Mouse (Mus musculus) kidney, postnatal 36 days (tissue): Measurements from ENCODE around the gene Iqsec2.
"Not testable (repeated sequence)": the region's sequence is repeated elsewhere in the genome, so short reads cannot be mapped to it uniquely, and the experiment has no call there.

Source experiments
- DNase-seq, 2 experiments: peaks; one replicate each; pipeline ENCODE4 v3.0.0; 2021 to 2022; ENCODE audit warnings: mixed read lengths in 2 of 2

Iqsec2 gene

DNA sequence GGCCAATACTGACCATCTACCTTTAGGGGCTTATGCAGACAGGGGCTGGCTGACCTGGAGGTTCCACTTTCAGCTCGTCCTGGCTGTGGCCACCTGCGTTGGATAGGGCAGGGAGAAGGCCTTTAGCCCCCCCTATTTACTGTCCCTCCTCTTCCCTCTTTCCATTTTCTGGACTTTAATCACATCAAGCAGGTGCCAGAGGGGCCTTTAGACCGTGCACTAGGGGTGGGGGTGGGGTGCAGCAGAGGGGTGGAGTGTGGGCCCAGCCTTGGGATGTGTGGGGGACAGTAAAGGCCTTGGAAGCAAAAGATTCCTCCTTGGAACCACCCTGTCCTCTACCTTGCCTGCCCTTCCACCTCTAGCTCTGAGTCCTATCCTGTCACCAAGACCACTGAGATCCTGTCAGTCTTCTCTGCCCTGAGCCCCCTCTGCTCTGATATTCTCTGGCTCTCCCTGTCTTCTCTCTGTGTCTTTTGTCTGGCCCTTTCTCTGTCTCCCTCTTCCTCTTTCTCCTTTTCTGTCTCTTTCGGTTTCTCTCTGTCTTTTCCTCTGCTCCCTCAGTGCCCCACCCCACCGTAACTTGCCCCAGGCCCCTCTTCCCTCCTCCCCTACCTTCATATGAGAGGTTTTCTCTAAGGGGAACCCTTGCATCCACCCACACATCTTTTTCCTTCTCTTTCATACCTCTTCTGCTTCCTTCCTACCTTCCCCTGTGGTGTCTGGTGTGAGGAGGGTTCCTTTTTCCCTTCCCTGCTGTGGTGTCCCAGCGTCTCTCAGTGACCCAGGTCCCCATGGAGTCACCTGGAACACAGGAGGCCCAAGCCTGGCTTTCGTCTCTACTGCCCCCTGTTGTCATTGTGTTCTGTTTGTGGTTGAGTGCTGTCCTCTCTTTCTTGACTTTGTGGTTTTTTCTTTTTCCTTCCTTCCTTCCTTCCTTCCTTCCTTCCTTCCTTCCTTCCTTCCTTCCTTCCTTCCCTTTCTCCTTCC, 35.9 kb downstream of the Iqsec2 start:
- DNase-seq = peak in 1 of 2 experiments; percentile 28

DNA sequence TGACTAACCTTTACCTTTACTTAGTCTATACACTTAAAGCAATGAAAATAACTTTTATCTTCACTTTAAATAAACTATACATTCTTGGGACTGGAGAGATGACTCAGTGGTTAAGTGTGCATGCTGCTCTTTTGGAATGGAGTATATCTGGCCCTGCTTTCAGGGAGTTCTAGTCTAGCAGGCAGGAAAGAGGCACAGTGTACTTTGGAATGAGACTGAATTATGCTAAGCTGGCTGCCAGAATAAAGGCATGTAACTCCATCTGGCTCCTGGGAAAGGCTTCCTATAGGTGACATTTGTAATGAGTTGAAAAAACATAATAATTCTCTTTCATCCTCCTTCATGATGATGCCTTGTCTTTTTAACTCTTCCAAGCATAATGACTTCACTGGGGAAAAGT, 43.1 kb downstream of the Iqsec2 start:
- DNase-seq = no peak

- no peak for DNase-seq
These were observed 47.2 kb downstream of the Iqsec2 start for GRCm38 (mm10) chrX:152191266-152191665.

DNA sequence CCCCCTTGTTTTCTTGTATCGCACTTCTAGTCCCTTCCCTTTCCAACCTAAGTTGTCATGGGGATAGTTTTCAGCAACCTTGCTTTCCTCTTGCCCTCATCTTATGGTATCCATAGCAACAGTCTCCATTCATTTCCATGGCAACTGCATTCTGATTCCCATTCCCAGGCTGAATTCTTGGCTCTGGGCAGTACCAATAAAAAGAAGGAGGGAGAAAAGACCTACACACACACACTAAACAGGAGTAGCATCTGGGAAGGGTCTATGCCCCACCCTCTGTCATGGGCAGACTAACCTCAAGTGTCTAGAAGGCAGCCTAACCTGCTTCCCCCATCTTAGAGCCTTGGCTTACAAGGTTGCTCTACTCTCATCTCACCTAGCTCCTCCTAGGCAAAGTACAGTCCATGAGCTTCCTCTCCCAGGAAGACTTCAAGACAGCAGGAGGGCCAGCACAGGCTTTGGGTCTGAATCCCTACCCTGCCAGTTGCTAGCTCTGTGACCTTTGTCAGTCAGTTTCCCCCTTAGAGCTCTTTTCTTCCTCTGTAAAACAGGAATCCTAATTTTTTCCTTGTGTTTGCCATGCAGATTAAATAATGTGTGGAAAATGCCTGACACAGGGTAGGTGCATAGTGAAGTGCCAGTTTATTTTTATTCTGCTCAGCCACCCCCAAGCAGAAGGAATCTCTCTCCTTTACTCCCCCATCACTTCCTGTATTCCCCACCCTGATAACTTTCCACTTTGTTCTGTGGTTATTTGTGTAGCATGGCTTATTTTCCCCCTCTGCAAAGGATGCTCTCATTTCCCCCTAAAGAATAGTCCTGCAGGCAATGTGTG, 54.0 kb downstream of the Iqsec2 start:
- no peak for DNase-seq

DNA sequence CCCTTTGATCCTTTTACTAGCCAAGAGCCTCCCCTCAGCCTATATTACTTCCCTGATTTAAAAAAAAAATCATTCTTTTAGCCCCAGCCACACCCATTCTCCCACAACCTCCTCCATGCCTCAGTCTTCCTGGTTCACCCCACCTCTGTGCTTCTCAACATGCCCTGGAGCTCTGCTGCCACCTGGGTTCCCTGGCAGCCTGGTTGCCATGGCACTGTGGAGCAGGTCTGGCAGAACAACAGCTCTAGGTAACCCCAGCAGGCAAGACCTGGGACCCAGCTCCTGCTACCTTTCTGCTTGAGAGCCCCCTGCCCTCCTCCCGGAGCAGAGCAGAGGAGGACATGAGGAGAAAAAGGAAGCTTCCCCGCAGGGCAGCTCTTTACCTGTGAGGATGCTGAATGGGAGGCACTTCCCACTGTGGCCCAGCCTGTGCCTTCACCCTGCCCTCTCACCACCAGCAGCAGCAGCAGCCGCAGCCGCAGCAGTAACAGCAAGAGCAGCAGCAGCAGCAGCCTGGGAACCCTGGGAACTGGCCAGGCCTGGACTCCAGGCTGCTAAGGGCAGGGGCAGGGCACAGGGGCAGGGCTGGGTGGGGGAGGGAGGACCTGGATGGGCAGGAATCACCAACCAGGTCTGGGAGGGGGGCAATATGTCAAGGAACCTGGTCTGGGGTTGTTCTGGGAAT, 57.8 kb downstream of the Iqsec2 start:
- DNase-seq = peak; percentile 31 to 46

GRCm38 (mm10) chrX:152202422-152203103, 58.5 kb downstream of the Iqsec2 start:
- peak in 1 of 2 experiments; percentile 29 for DNase-seq

DNA sequence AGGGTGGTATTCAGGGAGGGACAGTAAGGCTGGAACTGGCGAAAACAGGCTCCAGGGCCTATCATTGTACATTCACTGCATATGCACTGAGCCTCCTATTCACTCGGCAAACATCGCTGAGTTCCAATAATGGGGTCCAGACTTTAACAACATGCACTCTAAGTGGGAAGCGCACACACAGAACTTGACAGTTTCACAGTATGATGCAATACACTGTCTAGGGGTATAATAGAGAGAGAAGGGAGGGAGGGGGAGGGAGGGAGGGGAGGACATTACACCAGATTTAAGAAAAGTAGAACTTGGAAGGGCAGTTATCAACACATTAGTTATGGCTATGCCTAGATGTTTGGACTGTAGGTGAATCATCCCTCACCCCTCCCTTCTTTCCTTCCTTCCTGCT, 59.2 kb downstream of the Iqsec2 start:
- DNase-seq = no peak

GRCm38 (mm10) chrX:152205486-152205885, 61.4 kb downstream of the Iqsec2 start:
- peak; percentile 6 to 48 for DNase-seq

- DNase-seq = no peak
These were observed 70.6 kb downstream of the Iqsec2 start for GRCm38 (mm10) chrX:152214703-152215102.

DNA sequence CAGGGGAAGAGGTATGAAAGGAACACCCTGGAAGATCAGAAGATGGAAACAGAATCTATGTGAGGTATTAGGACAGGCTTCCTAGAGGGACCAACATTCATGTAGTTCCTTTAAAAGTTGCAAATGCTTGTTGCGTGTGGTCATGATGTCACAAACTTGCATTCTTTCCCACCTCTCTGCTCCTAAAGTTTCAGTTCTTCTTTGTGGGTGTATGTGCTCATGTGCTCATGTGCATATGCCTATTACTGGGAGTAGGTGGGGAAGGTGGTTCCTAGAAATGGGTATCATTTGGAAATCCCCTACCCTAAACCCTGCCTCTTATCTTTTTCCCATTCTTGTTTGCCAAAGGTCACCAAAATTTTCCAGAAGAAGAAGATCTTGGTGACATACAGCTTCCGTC, 74.5 kb downstream of the Iqsec2 start:
- no peak for DNase-seq

DNA sequence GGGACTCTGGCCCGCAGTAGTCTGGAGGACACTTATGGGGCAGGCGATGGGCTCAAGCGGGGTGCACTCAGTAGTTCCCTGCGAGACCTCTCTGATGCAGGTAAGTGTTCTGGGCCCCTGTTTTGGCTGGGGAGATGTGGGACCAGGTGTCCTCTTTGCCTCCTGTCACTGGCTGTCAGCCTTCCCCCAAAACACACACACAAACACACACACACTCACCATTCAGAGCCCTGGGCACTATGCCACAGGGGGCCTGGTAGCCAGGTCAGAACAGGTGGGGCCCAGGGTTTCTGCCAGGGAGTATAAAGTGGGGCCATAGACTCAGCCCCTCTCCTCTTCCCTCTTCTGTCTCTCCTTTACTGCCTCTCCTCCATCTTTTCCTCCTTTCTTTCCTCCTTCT, 77.7 kb downstream of the Iqsec2 start:
- peak in 1 of 2 experiments; percentile 13 for DNase-seq

GRCm38 (mm10) chrX:152222226-152222625, 78.2 kb downstream of the Iqsec2 start:
- no peak for DNase-seq

DNA sequence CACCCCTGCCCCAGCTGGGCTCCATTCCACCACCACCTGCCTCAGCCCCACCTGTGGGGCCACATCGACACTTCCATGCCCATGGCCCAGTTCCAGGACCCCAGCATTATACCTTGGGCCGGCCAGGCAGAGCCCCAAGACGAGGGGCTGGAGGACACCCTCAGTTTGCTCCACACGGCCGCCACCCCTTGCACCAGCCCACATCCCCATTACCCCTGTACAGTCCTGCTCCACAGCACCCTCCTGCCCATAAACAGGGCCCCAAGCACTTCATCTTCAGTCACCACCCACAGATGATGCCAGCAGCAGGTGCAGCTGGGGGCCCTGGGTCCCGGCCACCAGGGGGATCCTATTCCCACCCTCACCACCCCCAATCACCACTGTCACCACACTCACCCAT, 79.2 kb downstream of the Iqsec2 start:
- no peak for DNase-seq

DNA sequence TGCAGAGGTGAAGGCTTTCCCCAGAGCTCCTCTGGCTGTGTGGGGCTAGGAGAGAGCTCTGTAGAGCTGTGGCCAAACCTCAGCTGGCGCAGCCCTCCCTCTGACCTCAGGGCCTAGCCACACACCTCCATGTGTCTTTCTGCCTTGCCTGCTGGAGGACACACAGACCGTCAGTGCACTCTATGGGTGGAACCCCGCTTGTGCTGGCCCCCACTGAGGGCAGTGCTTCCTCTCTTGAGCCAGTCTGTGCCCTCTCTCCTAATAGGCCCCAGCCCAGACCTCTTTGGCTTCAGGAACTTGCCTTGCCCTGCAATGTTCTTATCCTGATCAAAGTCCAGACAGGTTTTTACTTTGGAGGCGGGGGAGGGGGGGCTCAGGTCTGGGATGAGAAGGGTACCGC, 80.2 kb downstream of the Iqsec2 start:
- peak; percentile 40 to 42 for DNase-seq

GRCm38 (mm10) chrX:152232781-152233763, 89.0 kb downstream of the Iqsec2 start, which contains the start of gene Kdm5c:
Gene Kdm5c (plus strand): TSS chrX:152233020.
- DNase-seq = peak; percentile 96 to 100

DNA sequence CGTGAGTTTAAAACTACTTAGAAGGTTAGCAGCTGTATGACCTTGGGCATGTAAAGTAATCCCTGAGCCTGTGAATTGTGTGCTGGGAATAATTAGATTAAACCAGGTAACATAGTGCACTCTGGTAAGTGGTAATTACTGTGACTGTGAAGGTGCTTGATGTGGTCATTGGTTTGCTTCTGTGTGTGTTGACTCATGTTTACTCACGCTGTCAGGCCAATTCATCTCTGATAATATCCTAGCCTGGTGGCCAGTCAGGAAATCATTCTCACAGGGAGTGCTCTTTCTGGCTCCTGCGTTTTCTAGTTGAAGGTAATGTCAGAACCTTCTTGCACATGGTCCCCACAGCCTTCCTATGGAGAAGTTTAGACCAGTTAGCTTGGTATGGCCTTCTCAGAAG, 90.1 kb downstream of the Iqsec2 start:
- no peak for DNase-seq

DNA sequence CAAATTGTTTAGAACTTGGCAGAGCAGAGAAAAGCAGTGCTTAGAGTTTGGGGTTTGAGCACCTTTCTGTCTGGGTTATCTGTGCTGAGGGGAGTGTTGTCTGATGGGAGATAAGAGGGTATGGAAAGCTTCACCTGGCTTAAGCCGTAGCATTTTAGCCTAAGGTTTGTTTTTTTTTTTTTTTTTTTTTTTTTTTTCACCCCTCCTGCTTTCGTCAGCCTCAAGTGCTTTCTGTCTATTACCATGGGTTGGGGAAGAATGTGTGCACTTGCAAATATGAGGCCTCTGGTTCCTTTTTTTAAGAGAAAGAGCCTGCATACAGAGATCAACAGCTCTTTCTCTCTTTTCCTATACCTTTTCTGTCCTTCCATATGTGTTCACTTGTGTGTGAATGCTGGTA, 91.7 kb downstream of the Iqsec2 start:
- DNase-seq = no peak

DNA sequence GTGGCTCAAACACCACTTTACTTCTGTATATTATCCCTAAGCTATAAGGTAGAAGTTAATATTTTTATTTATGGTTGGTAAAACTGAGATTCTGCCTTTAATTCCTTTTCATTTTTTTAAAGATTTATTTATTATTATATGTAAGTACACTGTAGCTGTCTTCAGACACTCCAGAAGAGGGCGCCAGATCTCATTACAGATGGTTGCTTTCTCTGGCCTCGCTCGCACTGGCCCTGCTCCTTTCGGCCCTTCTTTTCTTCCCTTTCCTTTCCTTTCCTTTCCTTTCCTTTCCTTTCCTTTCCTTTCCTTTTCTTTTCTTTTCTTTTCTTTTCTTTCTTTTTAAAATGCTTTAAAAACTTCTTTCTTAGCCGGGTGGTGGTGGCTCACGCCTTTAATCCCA, 99.1 kb downstream of the Iqsec2 start:
- DNase-seq = not testable (repeated sequence)

- DNase-seq = no peak
These were observed 100.6 kb downstream of the Iqsec2 start for GRCm38 (mm10) chrX:152244492-152245189.

GRCm38 (mm10) chrX:152271189-152271588, 127.1 kb downstream of the Iqsec2 start:
- no peak for DNase-seq
